8 mouse cellular contexts compared by ENCODE assay signal in the genomic region with DNA sequence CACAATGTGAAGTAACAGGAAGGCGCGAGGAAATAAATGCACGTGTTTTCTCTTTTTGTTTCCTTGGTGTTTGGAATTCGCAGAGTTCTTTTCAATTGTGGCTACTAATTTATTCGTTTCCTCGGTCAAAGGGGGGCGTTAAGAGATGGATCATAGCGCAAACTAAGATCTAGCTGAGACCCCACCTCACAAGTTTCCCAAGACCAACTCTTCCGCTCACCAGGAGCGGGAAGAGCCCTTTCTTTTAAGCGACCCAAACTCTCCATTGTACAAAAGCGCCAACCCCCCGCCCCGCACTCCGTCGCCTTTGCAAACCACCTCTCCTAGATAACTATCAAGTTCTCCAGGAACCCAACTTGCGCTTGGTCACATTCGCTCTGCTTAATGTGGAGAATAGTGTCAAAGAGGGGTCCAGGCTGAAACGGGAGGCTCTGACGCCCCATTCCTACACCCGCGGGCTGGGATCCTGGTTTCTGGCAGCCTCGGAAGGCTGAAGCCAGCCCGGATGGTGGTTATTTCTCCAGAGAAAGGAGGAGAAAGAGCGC. TPM values are rescaled to one million over a fixed set of nuclear protein-coding genes. Genes with fewer than 3 reads are reported as not detected.
DNase-seq lines count a peak whose midpoint lies in the region; ATAC-seq and TF ChIP-seq lines count a peak whose summit lies in the region.

No protein-coding gene starts in this region.

- WGBS in embryonic facial prominence, embryonic 11.5 days: under 1% methylated on average over 25 of the region's 25 CpGs
- WGBS in hindbrain, embryonic 14.5 days: under 1% methylated on average over 25 of the region's 25 CpGs
- WGBS in thymus, adult 2 months: 6% methylated on average over 25 of the region's 25 CpGs

- no peaks in the 10 kb centered on the region for H3K36me3 ChIP-seq in embryonic facial prominence, embryonic 11.5 days (replicated peaks; ENCODE audit: control insufficient read depth, insufficient read depth, low read depth, low read length)
- no peaks in the 10 kb centered on the region for H3K36me3 ChIP-seq in hindbrain, embryonic 14.5 days (replicated peaks; ENCODE audit: control insufficient read depth, insufficient read depth)
- H3K36me3 ChIP-seq in myocyte (ENCODE audit: control insufficient read depth, insufficient read depth): no peaks in the 10 kb centered on the region
- no peaks in the 10 kb centered on the region for H3K36me3 ChIP-seq in thymus, adult 2 months (ENCODE audit: control insufficient read depth, insufficient read depth, low read length)

- H3K4me3 ChIP-seq in layer of hippocampus, adult 2 months: peak overlapping the region; percentile 57
- H3K4me3 ChIP-seq in embryonic facial prominence, embryonic 11.5 days (ENCODE audit: low read depth, low read length): peak overlapping the region; percentile 62
- peak overlapping the region; percentile 89 for H3K4me3 ChIP-seq in hindbrain, embryonic 14.5 days (replicated peaks; ENCODE audit: low read length)
- H3K4me3 ChIP-seq in myocyte: no peak overlapping the region
- no peak overlapping the region for H3K4me3 ChIP-seq in thymus, adult 2 months (ENCODE audit: control insufficient read depth, insufficient read depth, low read length)

- no peak overlapping the region for H3ac ChIP-seq in myocyte (ENCODE audit: control insufficient read depth, insufficient read length)

- peak overlapping the region; percentile 71 for H3K9ac ChIP-seq in embryonic facial prominence, embryonic 11.5 days (replicated peaks; ENCODE audit: low read length)
- H3K9ac ChIP-seq in hindbrain, embryonic 14.5 days: peak overlapping the region; percentile 93

- H3K79me2 ChIP-seq in myocyte (ENCODE audit: control insufficient read depth, insufficient read depth): no peaks in the 10 kb centered on the region

- H3K27ac ChIP-seq in layer of hippocampus, adult 2 months: peak overlapping the region; percentile 88
- H3K27ac ChIP-seq in embryonic facial prominence, embryonic 11.5 days (replicated peaks; ENCODE audit: low read depth, low read length): no peak overlapping the region
- peak overlapping the region; percentile 93 for H3K27ac ChIP-seq in hindbrain, embryonic 14.5 days
- no peak overlapping the region for H3K27ac ChIP-seq in thymus, adult 2 months (ENCODE audit: control insufficient read depth, insufficient read depth, low read length)

- TF ChIP-seq POLR2A in myocyte (IDR thresholded peaks at IDR 0.05; ENCODE audit: insufficient read length, low read depth): no peak
- TF ChIP-seq POLR2A in thymus, adult 2 months (IDR thresholded peaks at IDR 0.05; ENCODE audit: control insufficient read depth, extremely low read depth, insufficient read depth, low read length, poor library complexity): no peak

- H3K27me3 ChIP-seq in embryonic facial prominence, embryonic 11.5 days (ENCODE audit: control insufficient read depth, insufficient read depth, low read length): peaks cover 26% of the 10 kb centered on the region
- H3K27me3 ChIP-seq in hindbrain, embryonic 14.5 days (ENCODE audit: control insufficient read depth, insufficient read depth, low read length): peaks cover 8% of the 10 kb centered on the region; the same call in 1 of the 2 replicates
- H3K27me3 ChIP-seq in myocyte (ENCODE audit: control insufficient read depth, insufficient read depth, insufficient read length): peaks cover 39% of the 10 kb centered on the region
- peaks cover 6% of the 10 kb centered on the region; the same call in 1 of the 2 replicates for H3K27me3 ChIP-seq in thymus, adult 2 months (ENCODE audit: control insufficient read depth, insufficient read depth, low read length)

- peak overlapping the region; percentile 99 for H3K4me2 ChIP-seq in embryonic facial prominence, embryonic 11.5 days (ENCODE audit: low read depth, low read length)
- H3K4me2 ChIP-seq in hindbrain, embryonic 14.5 days (replicated peaks): peak overlapping the region; percentile 85
- peak overlapping the region; percentile 65 for H3K4me2 ChIP-seq in myocyte (ENCODE audit: low read depth)

- H3K9me3 ChIP-seq in embryonic facial prominence, embryonic 11.5 days (replicated peaks; ENCODE audit: control insufficient read depth, low read length): no peaks in the 10 kb centered on the region
- no peaks in the 10 kb centered on the region for H3K9me3 ChIP-seq in hindbrain, embryonic 14.5 days (ENCODE audit: control insufficient read depth, low read length)

- no peak for DNase-seq in layer of hippocampus, adult 2 months (ENCODE audit: low spot score in 2 of 2)
- DNase-seq in layer of hippocampus, adult 11-12 months (ENCODE audit: low spot score): no peak
- DNase-seq in embryonic facial prominence, embryonic 11.5 days (ENCODE audit: low spot score): peak; percentile 53
- peak; percentile 41 for DNase-seq in hindbrain, embryonic 14.5 days (ENCODE audit: low spot score)
- no peak for DNase-seq in thymus, adult 2 months
- DNase-seq in right cerebral cortex, postnatal 10 days (ENCODE audit: low spot score in 2 of 2): no peak

- no peak for ATAC-seq in embryonic facial prominence, embryonic 11.5 days (replicated peaks; ENCODE audit: insufficient number of reproducible peaks, low FRiP score, low TSS enrichment, low read depth)
- ATAC-seq in hindbrain, embryonic 14.5 days (ENCODE audit: low FRiP score): peak; percentile 19; the same call in 1 of the 2 replicates
- ATAC-seq in erythroblast, adult 5-6 weeks (replicated peaks; ENCODE audit: low FRiP score, poor library complexity, severe bottlenecking): no peak

- peaks cover 5% of the 10 kb centered on the region; the same call in 1 of the 2 replicates for H3K4me1 ChIP-seq in embryonic facial prominence, embryonic 11.5 days (ENCODE audit: control insufficient read depth, insufficient read depth, low read length)
- peaks cover 25% of the 10 kb centered on the region for H3K4me1 ChIP-seq in hindbrain, embryonic 14.5 days (replicated peaks; ENCODE audit: control insufficient read depth, insufficient read depth, low read length)
- no peaks in the 10 kb centered on the region for H3K4me1 ChIP-seq in thymus, adult 2 months (replicated peaks; ENCODE audit: control insufficient read depth, insufficient read depth, low read length)

- TF ChIP-seq CTCF in layer of hippocampus, adult 2 months (conservative IDR thresholded peaks at IDR 0.05): no peak
- TF ChIP-seq CTCF in thymus, adult 2 months (IDR thresholded peaks at IDR 0.05; ENCODE audit: borderline replicate concordance, control insufficient read depth, extremely low read depth, insufficient read depth, low read length, poor library complexity): no peak

TF ChIP-seq in myocyte, 11 proteins besides CTCF, POLR2A, EP300 and RAD21:
- TF ChIP-seq MYOD1 (IDR thresholded peaks at IDR 0.05; ENCODE audit: control insufficient read depth in 1 of 3, insufficient read length in 2 of 3, low read depth in 2 of 3) (no peak), TCF12 (IDR thresholded peaks at IDR 0.05; ENCODE audit: insufficient read depth, poor library complexity, severe bottlenecking) (no peak), CEBPB (IDR thresholded peaks at IDR 0.05; ENCODE audit: insufficient read depth, poor library complexity, severe bottlenecking) (no peak), POLR2AphosphoS2 (IDR thresholded peaks at IDR 0.05; ENCODE audit: insufficient read length, low read depth) (no peak), USF1 (IDR thresholded peaks at IDR 0.05; ENCODE audit: low read depth) (no peak)

RNA-seq across cellular contexts. Expression of gene Npas3, which starts 0.9 kb away (rescaled TPM):
- 10 to 100 TPM; 22.9 to 29.1 TPM for total RNA-seq in layer of hippocampus, adult 2 months (2021)
- polyA plus RNA-seq in embryonic facial prominence, embryonic 11.5 days (2014; fragmentation: Nextera tagmentation; extraction: Ambion mirVana): 4.5 and 5.0 TPM in 2 replicates
- polyA plus RNA-seq in hindbrain, embryonic 14.5 days (2014; fragmentation: Nextera tagmentation; extraction: Ambion mirVana): 25.9 and 31.5 TPM in 2 replicates
- polyA plus RNA-seq in myocyte (2012; fragmentation: generic; extraction: Trizol): 0.18 TPM
- 0.04 TPM in 1 of 2 replicates, not detected in the other for polyA plus RNA-seq in thymus, adult 2 months (2012; rRNA removed)
- total RNA-seq in erythroblast, adult 5-6 weeks (2015; ENCODE audit: low replicate concordance): not detected in 2 replicates
- not detected in 2 replicates for total RNA-seq in erythroblast, adult 5-6 weeks (2017; ENCODE audit: low replicate concordance)

Comparison
In these comparisons a context has a peak if more than half of its experiments do, and no peak if none do; other contexts are left out.
1. DNase-seq: peak in embryonic facial prominence, embryonic 11.5 days (single experiment) and hindbrain, embryonic 14.5 days (single experiment); none in layer of hippocampus, adult 2 months (0 of 2), layer of hippocampus, adult 11-12 months (single experiment), thymus, adult 2 months (single experiment) and right cerebral cortex, postnatal 10 days (0 of 2).
2. H3K27ac ChIP-seq: peak in layer of hippocampus, adult 2 months (single experiment) and hindbrain, embryonic 14.5 days (single experiment); none in embryonic facial prominence, embryonic 11.5 days (single experiment) and thymus, adult 2 months (single experiment).
3. H3K4me3 ChIP-seq: peak in layer of hippocampus, adult 2 months (single experiment), embryonic facial prominence, embryonic 11.5 days (single experiment) and hindbrain, embryonic 14.5 days (single experiment); none in myocyte (single experiment) and thymus, adult 2 months (single experiment).
4. Peak in every context shown above with its lines, with median percentiles within 50 percentile points of each other: H3K4me2 ChIP-seq.